Comparison of ENCODE assay signal across 8 mouse cellular contexts in genomic region chr19:60874064-60874694, GRCm38 (mm10). TPM values are rescaled to one million over a fixed set of nuclear protein-coding genes. Genes with fewer than 3 reads are reported as not detected.
DNase-seq lines count a peak whose midpoint lies in the region; ATAC-seq and TF ChIP-seq lines count a peak whose summit lies in the region.

Prdx3 (minus strand) TSS chr19:60874556.

- TF ChIP-seq CTCF in bone marrow, adult 2 months (IDR thresholded peaks at IDR 0.05; ENCODE audit: control insufficient read depth, insufficient read depth, low read length): peak; percentile 17; the same call in 1 of the 2 replicates

- peak within 1 kb of the TSS; percentile 59 for H3K4me2 ChIP-seq in embryonic facial prominence, embryonic 15.5 days (replicated peaks)
- peak within 1 kb of the TSS; percentile 49 for H3K4me2 ChIP-seq in kidney, embryonic 14.5 days (replicated peaks; ENCODE audit: low read depth, low read length)
- H3K4me2 ChIP-seq in limb, embryonic 15.5 days: peak within 1 kb of the TSS; percentile 53

- peak within 1 kb of the TSS; percentile 79 for H3K27ac ChIP-seq in bone marrow, adult 2 months (ENCODE audit: control insufficient read depth, insufficient read depth, low read depth, low read length, poor library complexity)
- peak within 1 kb of the TSS; percentile 79 for H3K27ac ChIP-seq in embryonic facial prominence, embryonic 15.5 days (replicated peaks)
- peak within 1 kb of the TSS; percentile 59 for H3K27ac ChIP-seq in kidney, embryonic 14.5 days (ENCODE audit: low read depth, low read length)
- H3K27ac ChIP-seq in limb, embryonic 15.5 days: peak within 1 kb of the TSS; percentile 86

- peak within 1 kb of the TSS; percentile 86 for H3K4me3 ChIP-seq in bone marrow, adult 2 months (replicated peaks; ENCODE audit: control insufficient read depth, low read depth, low read length)
- peak within 1 kb of the TSS; percentile 74 for H3K4me3 ChIP-seq in embryonic facial prominence, embryonic 15.5 days (replicated peaks)
- peak within 1 kb of the TSS; percentile 62 for H3K4me3 ChIP-seq in kidney, embryonic 14.5 days (ENCODE audit: low read length)
- H3K4me3 ChIP-seq in limb, embryonic 15.5 days: peak within 1 kb of the TSS; percentile 70

- WGBS in bone marrow, adult 2 months: under 1% methylated on average over 28 of the region's 28 CpGs
- WGBS in embryonic facial prominence, embryonic 15.5 days: under 1% methylated on average over 28 of the region's 28 CpGs
- under 1% methylated on average over 28 of the region's 28 CpGs for whole genome bisulfite sequencing in kidney, embryonic 14.5 days
- 0% methylated on average over 28 of the region's 28 CpGs for WGBS in limb, embryonic 15.5 days

- TF ChIP-seq POLR2A in bone marrow, adult 2 months (IDR thresholded peaks at IDR 0.05; ENCODE audit: borderline replicate concordance, control insufficient read depth, low read depth, low read length): peak; percentile 95; the same call in 1 of the 2 replicates

- H3K9ac ChIP-seq in embryonic facial prominence, embryonic 15.5 days: peak within 1 kb of the TSS; percentile 64
- H3K9ac ChIP-seq in kidney, embryonic 14.5 days (ENCODE audit: low read depth, low read length): peak within 1 kb of the TSS; percentile 69
- peak within 1 kb of the TSS; percentile 57 for H3K9ac ChIP-seq in limb, embryonic 15.5 days

- no peaks in the 10 kb centered on the region for H3K27me3 ChIP-seq in embryonic facial prominence, embryonic 15.5 days
- H3K27me3 ChIP-seq in kidney, embryonic 14.5 days (ENCODE audit: control insufficient read depth, insufficient read depth, low read length): no peaks in the 10 kb centered on the region
- no peaks in the 10 kb centered on the region for H3K27me3 ChIP-seq in limb, embryonic 15.5 days

- peaks cover 4% of the 10 kb centered on the region for H3K36me3 ChIP-seq in embryonic facial prominence, embryonic 15.5 days
- peaks cover 12% of the 10 kb centered on the region; the same call in 1 of the 2 replicates for H3K36me3 ChIP-seq in kidney, embryonic 14.5 days (ENCODE audit: control insufficient read depth, insufficient read depth, low read length)
- peaks cover 16% of the 10 kb centered on the region for H3K36me3 ChIP-seq in limb, embryonic 15.5 days

- H3K4me1 ChIP-seq in bone marrow, adult 2 months (ENCODE audit: control insufficient read depth, insufficient read depth, low read length): no peaks in the 10 kb centered on the region; the same call in 1 of the 2 replicates
- H3K4me1 ChIP-seq in embryonic facial prominence, embryonic 15.5 days: peaks cover 16% of the 10 kb centered on the region
- H3K4me1 ChIP-seq in kidney, embryonic 14.5 days (ENCODE audit: control insufficient read depth, insufficient read depth, low read length): no peaks in the 10 kb centered on the region
- H3K4me1 ChIP-seq in limb, embryonic 15.5 days: peaks cover 9% of the 10 kb centered on the region; the same call in 1 of the 2 replicates

- H3K9me3 ChIP-seq in embryonic facial prominence, embryonic 15.5 days (replicated peaks): no peaks in the 10 kb centered on the region
- no peaks in the 10 kb centered on the region for H3K9me3 ChIP-seq in kidney, embryonic 14.5 days (ENCODE audit: control insufficient read depth, low read length)
- no peaks in the 10 kb centered on the region for H3K9me3 ChIP-seq in limb, embryonic 15.5 days

- ATAC-seq in embryonic facial prominence, embryonic 15.5 days (ENCODE audit: insufficient number of reproducible peaks, low FRiP score, low TSS enrichment, low read depth): peak; percentile 98
- ATAC-seq in kidney, embryonic 14.5 days (ENCODE audit: low FRiP score, low TSS enrichment): peak; percentile 99
- ATAC-seq in limb, embryonic 15.5 days (ENCODE audit: insufficient number of reproducible peaks, low FRiP score, low TSS enrichment, low read depth): peak; percentile 98

- DNase-seq in 416B (ENCODE audit: low read depth): peak; percentile 96
- peak; percentile 98 for DNase-seq in heart, adult 9 months (ENCODE audit: low spot score in 2 of 2)
- DNase-seq in monocyte, adult 2 months (ENCODE audit: low read depth in 1 of 2, low spot score in 2 of 2): peak; percentile 95 to 98
- peak; percentile 98 to 99 for DNase-seq in spleen, postnatal 36 days (ENCODE audit: low spot score in 2 of 2)

RNA-seq across cellular contexts. Expression of gene Prdx3, which starts in this region (rescaled TPM):
- polyA plus RNA-seq in bone marrow, adult 2 months (2011; ENCODE audit: insufficient read depth, insufficient read length, low replicate concordance, missing spikeins): 72.6 and 93.5 TPM in 2 replicates
- 92.5 and 95.7 TPM in 2 replicates for polyA plus RNA-seq in embryonic facial prominence, embryonic 15.5 days (2015; fragmentation: Nextera tagmentation; extraction: Ambion mirVana)
- polyA plus RNA-seq in kidney, embryonic 14.5 days (2014; fragmentation: Nextera tagmentation; extraction: Ambion mirVana): 139 and 145 TPM in 2 replicates
- 89.6 and 93.0 TPM in 2 replicates for polyA plus RNA-seq in limb, embryonic 15.5 days (2015; fragmentation: Nextera tagmentation; extraction: Ambion mirVana)

Comparison
In these comparisons a context has a peak if more than half of its experiments do, and no peak if none do; other contexts are left out.
1. Peak in every context shown above with its lines: DNase-seq, ATAC-seq, H3K4me3 ChIP-seq and H3K27ac ChIP-seq.